Mouse (Mus musculus) c-Kit-positive CD71-positive TER-119-negative erythroid progenitor cells, embryonic 14.5 days (primary cell): ENCODE results near the gene Lama5.
A peak's percentile ranks its signal among the peaks of the same experiment; 100 is the strongest.
"Not testable (repeated sequence)": the region's sequence is repeated elsewhere in the genome, so short reads cannot be mapped to it uniquely, and the experiment has no call there.

Source experiments
- DNase-seq: peaks from one replicate; pipeline ENCODE4 v3.0.0-alpha.2; 2013; ENCODE audit warnings: low read depth

The Lama5 gene

DNA sequence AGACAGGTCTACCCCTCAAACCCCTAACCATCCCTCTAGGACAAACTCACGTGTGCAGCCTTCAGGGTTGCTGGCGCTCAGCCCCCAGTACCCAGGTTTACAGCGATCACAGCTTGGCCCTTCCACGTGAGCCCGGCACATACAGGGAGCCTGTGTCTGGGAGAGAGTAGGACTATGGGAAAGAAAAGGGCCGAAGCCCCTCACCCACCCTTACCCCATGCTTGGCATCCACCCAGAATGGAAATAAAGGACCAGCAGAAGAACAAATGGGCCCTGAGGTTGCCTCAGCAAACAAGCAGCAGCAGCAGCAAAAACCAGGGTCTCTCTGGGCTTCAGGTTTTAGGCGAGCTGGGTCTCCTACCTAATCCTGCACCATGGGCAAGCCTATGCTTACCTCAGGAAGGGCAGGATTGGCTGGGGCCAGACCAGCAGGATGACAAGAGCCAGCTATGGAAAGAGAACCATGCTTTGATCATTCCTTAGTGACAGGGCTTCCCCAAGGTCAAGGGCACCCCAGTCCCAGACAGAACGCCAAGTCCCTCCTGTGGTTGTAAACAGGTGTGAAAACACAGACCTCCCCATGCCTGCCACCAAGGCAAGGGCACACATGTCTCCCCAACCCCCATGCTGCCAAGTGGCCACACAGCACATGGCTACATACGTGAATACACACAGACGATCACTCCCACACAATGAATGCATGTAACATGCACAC is 28.2 kb downstream of the Lama5 start:
- DNase-seq = no peak

DNA sequence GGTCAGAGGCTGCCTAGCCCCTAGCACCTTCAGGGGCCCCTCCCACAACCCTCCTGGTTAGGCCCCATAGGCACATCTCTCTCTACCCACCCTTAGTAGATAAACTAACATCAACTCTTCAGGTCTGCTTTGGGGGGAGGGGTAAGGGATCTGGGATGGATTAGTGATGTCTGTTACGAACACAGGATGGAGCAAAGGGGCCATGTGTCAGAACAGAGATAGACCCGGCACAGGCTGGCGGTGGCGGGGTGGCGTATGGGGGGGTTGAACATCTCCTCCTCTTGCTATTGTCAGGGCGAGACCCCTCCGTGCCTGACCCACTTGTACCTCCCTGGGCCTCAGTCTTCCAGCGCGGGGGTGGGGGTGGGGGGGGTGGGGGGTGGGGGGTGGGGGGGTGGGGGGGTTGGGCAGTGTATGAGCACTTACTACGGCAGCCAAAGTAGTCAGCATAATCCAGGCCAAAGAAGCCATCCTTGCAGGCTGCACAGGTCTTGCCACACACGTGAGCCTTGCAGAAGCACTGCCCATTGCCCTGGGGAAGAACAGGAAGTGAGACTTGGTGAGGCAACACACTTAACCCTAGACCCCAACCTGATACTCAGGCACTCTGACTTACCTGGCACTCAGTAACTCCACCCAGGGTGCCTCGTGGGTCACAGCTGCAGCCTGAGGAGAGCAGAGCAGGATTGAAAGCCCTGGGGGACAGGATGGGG is 28.9 kb downstream of the Lama5 start:
- DNase-seq = no peak

DNA sequence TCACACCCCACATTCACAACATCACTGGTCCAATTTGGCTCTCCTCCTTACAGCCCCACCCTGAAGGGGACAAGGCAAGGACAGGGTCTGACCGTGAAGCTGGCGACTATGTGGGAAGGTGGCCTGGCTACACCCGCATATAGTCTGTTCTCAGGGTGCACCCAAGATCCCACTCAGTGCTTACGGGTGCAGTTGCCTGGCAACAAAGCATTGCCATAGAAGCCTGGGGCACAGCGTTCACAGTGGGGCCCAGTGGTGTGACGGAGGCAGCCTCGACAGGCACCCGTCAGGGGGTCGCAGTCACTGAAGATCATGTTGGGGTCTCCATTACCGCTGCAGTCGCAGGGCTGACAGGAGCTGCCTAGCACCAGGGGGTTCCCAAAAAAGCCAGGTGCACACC is 38.3 kb downstream of the Lama5 start:
- DNase-seq = no peak

DNA sequence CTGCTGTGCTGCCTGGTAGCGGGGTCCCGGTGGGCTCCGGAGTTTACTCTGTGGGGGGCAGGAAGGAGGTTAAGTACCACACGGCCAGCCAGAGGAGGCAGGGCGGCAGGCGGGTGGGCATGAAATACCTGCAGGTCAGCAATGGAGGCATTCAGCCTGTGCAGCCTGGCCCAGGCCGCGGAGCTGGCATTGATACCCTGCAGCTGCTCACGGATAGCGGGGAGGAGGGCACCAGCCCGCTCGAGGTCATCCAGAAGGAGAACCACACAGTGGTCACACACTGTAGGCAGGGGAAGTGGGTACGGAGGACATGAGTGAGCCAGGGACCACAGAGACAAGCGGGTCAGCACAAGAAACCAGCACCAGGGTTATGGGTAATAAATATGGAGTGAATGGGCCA is 40.0 kb downstream of the Lama5 start:
- DNase-seq = no peak

- no peak for DNase-seq
Observed at GRCm38 (mm10) chr2:180184752-180185109, 40.9 kb downstream of the Lama5 start.

- DNase-seq = no peak
Observed at GRCm38 (mm10) chr2:180184011-180184751, 41.5 kb downstream of the Lama5 start.

DNA sequence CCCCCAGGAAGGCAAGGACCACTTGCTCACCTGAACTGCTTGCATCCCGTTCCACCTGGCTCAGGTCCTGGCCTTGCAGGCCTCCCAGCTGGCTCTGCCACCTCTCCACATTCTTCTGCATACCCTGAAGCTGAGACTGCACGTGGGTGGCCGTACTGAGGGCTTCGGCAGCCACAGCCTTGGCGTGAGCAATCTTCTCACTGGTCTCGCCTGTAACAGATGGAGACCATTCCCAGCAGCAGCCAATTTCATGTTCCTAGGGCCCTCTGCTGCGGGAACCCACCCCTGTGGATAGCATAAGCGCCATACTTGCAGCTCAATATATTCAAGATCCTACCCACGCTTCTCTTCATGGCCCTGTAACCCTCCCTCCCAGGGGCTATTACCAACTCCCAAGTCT is 44.1 kb downstream of the Lama5 start:
- DNase-seq = no peak

- no peak for DNase-seq
Observed at GRCm38 (mm10) chr2:180175725-180176124, 49.9 kb downstream of the Lama5 start.

GRCm38 (mm10) chr2:180174121-180174520 is 51.5 kb downstream of the Lama5 start:
- no peak for DNase-seq

DNA sequence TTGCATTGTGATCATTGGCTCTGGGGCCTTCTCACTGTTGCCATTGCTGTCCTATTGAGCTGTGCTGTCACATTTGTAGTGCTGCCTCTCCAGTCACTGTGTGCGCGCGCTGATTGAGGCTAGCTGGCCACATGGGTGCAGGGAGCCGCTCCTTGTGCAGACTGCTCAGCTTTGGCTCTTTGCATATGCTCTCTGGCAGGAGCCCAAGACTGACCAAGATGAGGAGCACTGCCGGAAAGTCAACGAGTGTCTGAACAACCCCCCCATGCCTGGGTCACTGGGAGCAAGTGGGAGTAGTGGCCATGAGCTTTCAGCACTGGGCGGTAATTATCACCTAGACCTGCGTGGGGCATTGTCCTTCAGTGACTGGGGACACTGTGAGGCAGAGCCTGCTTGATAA is 51.9 kb downstream of the Lama5 start:
- not testable (repeated sequence) for DNase-seq

DNA sequence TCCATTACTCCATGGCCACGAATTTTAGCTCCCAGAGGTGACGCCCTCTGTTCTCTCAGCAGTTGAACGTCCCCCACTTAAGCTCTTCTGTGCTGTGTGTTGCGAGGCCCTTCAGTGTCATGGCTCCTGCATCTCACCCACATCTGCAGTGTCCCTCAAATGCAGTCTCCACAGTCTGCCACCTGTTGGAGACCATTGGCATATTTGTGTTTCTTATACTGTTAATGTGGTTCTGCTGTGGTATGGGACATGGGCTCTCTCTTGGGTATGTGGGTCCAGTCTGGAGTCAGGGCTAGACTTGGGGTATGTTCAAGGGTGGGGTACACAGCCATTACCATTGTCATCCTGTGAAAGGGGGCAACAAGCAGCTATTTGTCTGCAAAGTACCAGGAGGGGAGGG is 52.5 kb downstream of the Lama5 start:
- DNase-seq = peak; percentile 42

GRCm38 (mm10) chr2:180172152-180172551 is 53.5 kb downstream of the Lama5 start:
- DNase-seq = no peak

- DNase-seq = peak; percentile 22
Observed at GRCm38 (mm10) chr2:180171522-180172070, 54.1 kb downstream of the Lama5 start.

GRCm38 (mm10) chr2:180170806-180171521 is 54.7 kb downstream of the Lama5 start, which contains the start of gene Adrm1:
Adrm1 (plus strand) TSS chr2:180171485.
- peak; percentile 90 for DNase-seq

DNA sequence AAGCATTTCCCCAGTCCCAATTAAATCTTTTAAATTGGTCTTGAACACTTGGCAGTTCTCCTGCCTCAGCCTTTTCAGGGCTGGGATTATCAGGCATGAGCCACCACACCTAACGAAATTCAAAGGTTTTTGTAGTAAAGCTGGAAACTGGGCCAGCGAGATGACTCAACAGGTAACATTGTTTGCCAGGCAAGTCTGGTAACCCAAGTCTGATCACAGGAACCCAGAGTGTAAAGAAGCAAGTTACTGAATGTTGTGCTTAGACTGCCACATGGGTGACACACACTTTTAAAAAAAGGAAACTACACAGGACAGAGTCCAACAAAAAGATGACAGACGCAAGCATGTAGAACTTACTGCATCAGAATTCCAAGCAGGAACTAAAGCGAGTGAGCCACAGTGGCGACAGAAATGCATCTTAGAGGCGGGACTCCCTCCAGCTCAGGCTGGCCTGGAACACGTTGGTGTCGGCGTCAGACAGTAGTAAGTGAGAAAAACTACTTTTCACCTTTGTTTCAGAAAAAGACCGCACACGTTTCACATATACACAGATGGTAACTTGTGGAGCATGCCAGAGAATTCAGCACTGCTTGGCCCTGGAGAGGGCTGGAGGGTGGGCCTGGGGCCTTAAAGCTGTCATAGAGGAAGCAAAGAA is 55.4 kb downstream of the Lama5 start:
- no peak for DNase-seq

- DNase-seq = no peak
Observed at GRCm38 (mm10) chr2:180166869-180167268, 58.8 kb downstream of the Lama5 start.

- DNase-seq = no peak
Observed at GRCm38 (mm10) chr2:180165855-180166254, 59.8 kb downstream of the Lama5 start.

DNA sequence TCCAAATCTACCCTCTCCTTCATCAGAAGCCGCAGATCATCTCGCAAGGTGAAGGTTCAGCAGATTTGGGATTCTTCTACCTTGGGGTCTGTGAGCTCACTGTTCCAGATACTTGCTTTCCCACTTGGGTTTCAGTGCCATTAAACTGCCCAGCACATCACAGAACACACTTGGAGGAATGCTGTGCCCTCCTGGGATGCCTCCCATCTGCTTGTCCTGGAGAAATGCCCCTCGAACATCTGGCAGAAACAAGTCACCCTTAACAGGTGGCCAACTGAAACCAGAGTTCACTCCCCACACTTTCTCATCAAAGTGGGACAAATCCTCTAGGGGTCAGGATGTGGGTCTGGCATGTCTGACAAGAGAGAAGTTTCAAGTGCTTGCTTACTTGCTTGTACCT is 67.0 kb downstream of the Lama5 start:
- no peak for DNase-seq

- DNase-seq = no peak
Observed at GRCm38 (mm10) chr2:180154796-180155195, 70.9 kb downstream of the Lama5 start.

DNA sequence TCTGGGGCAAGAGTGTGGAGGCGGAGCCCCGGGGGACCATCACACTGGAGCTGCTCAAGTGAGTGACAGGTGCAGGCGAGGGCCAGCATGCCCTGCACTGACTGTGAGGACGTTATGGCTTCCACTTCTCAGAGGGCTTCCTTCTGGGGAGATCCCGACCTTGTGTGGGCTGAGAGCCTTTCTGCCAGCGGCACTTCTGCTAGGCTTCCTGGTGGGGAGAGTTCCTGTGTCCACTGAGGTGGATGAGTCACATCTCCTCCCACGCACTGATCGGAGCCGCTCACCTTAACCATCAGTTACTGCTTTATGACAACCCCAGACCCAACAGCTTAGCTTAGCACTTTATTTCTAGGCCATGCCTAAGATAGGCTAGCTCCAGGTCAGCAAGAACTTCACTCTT is 77.1 kb downstream of the Lama5 start:
- DNase-seq = no peak

- no peak for DNase-seq
Observed at GRCm38 (mm10) chr2:180147379-180147778, 78.3 kb downstream of the Lama5 start.

GRCm38 (mm10) chr2:180146091-180146490 is 79.6 kb downstream of the Lama5 start:
- no peak for DNase-seq
